Mouse (Mus musculus): ENCODE results near the gene Zap70. TPM values are rescaled to one million over a fixed set of nuclear protein-coding genes. Genes with fewer than 3 reads are reported as not detected.

Zap70 gene
- polyA plus RNA-seq, 1 experiment, result 40.5 TPM

GRCm38 (mm10) chr1:36739231-36739630 is 22.4 kb upstream of the Zap70 start:
- Histone ChIP-seq H3K4me1 (ENCODE audit: control insufficient read depth, insufficient read depth, insufficient read length) (no peaks in the 10 kb centered on the region), H3K27me3 (ENCODE audit: control insufficient read depth, insufficient read depth, low read length) (no peaks in the 10 kb centered on the region), H3K36me3 (ENCODE audit: control insufficient read depth, insufficient read depth, low read length) (no peaks in the 10 kb centered on the region), H3K27ac (ENCODE audit: insufficient read depth, low read length) (no peak overlapping the region), H3K4me3 (ENCODE audit: extremely low read depth, insufficient read depth, insufficient read length) (no peak overlapping the region)
- 89% methylated on average over 5 of the region's 5 CpGs for WGBS
- DNase-seq (ENCODE audit: low read depth in 1 of 2, low spot score in 2 of 2), result no peak
- no peak for TF ChIP-seq CTCF (IDR thresholded peaks at IDR 0.05; ENCODE audit: extremely low read depth, insufficient read depth, insufficient read length, insufficient replicate concordance)
- no peak for TF ChIP-seq POLR2A (IDR thresholded peaks at IDR 0.05; ENCODE audit: low read depth, low read length)

GRCm38 (mm10) chr1:36743046-36743445 is 18.6 kb upstream of the Zap70 start:
- Histone ChIP-seq H3K27me3 (ENCODE audit: control insufficient read depth, insufficient read depth, low read length) (no peaks in the 10 kb centered on the region), H3K4me3 (ENCODE audit: extremely low read depth, insufficient read depth, insufficient read length) (no peak overlapping the region), H3K4me1 (ENCODE audit: control insufficient read depth, insufficient read depth, insufficient read length) (no peaks in the 10 kb centered on the region), H3K27ac (ENCODE audit: insufficient read depth, low read length) (no peak overlapping the region), H3K36me3 (ENCODE audit: control insufficient read depth, insufficient read depth, low read length) (no peaks in the 10 kb centered on the region)
- WGBS, result 85% methylated on average over 9 of the region's 9 CpGs
- no peak for DNase-seq (ENCODE audit: low read depth in 1 of 2, low spot score in 2 of 2)
- TF ChIP-seq POLR2A (IDR thresholded peaks at IDR 0.05; ENCODE audit: low read depth, low read length) (no peak), CTCF (IDR thresholded peaks at IDR 0.05; ENCODE audit: extremely low read depth, insufficient read depth, insufficient read length, insufficient replicate concordance) (no peak)

- DNase-seq (ENCODE audit: low read depth in 1 of 2, low spot score in 2 of 2), result peak; percentile 63 to 77
- no peaks in the 10 kb centered on the region for H3K36me3 ChIP-seq (ENCODE audit: control insufficient read depth, insufficient read depth, low read length)
- WGBS, result 23% methylated on average over 17 of the region's 17 CpGs
- no peaks in the 10 kb centered on the region for H3K27me3 ChIP-seq (ENCODE audit: control insufficient read depth, insufficient read depth, low read length)
- H3K4me1 ChIP-seq (ENCODE audit: control insufficient read depth, insufficient read depth, insufficient read length), result no peaks in the 10 kb centered on the region
- no peak overlapping the region for H3K27ac ChIP-seq (ENCODE audit: insufficient read depth, low read length)
- H3K4me3 ChIP-seq (ENCODE audit: extremely low read depth, insufficient read depth, insufficient read length), result peak overlapping the region; percentile 7; the same call in 1 of the 2 replicates
- TF ChIP-seq CTCF (IDR thresholded peaks at IDR 0.05; ENCODE audit: extremely low read depth, insufficient read depth, insufficient read length, insufficient replicate concordance) (peak; percentile 68; the same call in 1 of the 2 replicates), POLR2A (IDR thresholded peaks at IDR 0.05; ENCODE audit: low read depth, low read length) (no peak)
Observed at GRCm38 (mm10) chr1:36744268-36744944, 17.2 kb upstream of the Zap70 start.

- H3K4me3 ChIP-seq (ENCODE audit: extremely low read depth, insufficient read depth, insufficient read length), result no peak overlapping the region
- no peak overlapping the region for H3K27ac ChIP-seq (ENCODE audit: insufficient read depth, low read length)
- H3K4me1 ChIP-seq (ENCODE audit: control insufficient read depth, insufficient read depth, insufficient read length), result no peaks in the 10 kb centered on the region
- H3K27me3 ChIP-seq (ENCODE audit: control insufficient read depth, insufficient read depth, low read length), result no peaks in the 10 kb centered on the region
- WGBS, result 82% methylated on average over 4 of the region's 4 CpGs
- TF ChIP-seq CTCF (IDR thresholded peaks at IDR 0.05; ENCODE audit: extremely low read depth, insufficient read depth, insufficient read length, insufficient replicate concordance) (no peak), POLR2A (IDR thresholded peaks at IDR 0.05; ENCODE audit: low read depth, low read length) (no peak)
- DNase-seq (ENCODE audit: low read depth in 1 of 2, low spot score in 2 of 2), result no peak
- no peaks in the 10 kb centered on the region for H3K36me3 ChIP-seq (ENCODE audit: control insufficient read depth, insufficient read depth, low read length)
Observed at GRCm38 (mm10) chr1:36745661-36746060, 15.9 kb upstream of the Zap70 start.

- H3K4me1 ChIP-seq (ENCODE audit: control insufficient read depth, insufficient read depth, insufficient read length), result no peaks in the 10 kb centered on the region
- no peak for DNase-seq (ENCODE audit: low read depth in 1 of 2, low spot score in 2 of 2)
- no peaks in the 10 kb centered on the region for H3K36me3 ChIP-seq (ENCODE audit: control insufficient read depth, insufficient read depth, low read length)
- 51% methylated on average over 15 of the region's 15 CpGs for WGBS
- H3K27ac ChIP-seq (ENCODE audit: insufficient read depth, low read length), result no peak overlapping the region
- TF ChIP-seq POLR2A (IDR thresholded peaks at IDR 0.05; ENCODE audit: low read depth, low read length) (no peak), CTCF (IDR thresholded peaks at IDR 0.05; ENCODE audit: extremely low read depth, insufficient read depth, insufficient read length, insufficient replicate concordance) (peak; percentile 42; the same call in 1 of the 2 replicates)
- no peak overlapping the region for H3K4me3 ChIP-seq (ENCODE audit: extremely low read depth, insufficient read depth, insufficient read length)
- no peaks in the 10 kb centered on the region for H3K27me3 ChIP-seq (ENCODE audit: control insufficient read depth, insufficient read depth, low read length)
Observed at GRCm38 (mm10) chr1:36746452-36746851, 15.1 kb upstream of the Zap70 start.

- no peaks in the 10 kb centered on the region for H3K27me3 ChIP-seq (ENCODE audit: control insufficient read depth, insufficient read depth, low read length)
- H3K4me3 ChIP-seq (ENCODE audit: extremely low read depth, insufficient read depth, insufficient read length), result no peak overlapping the region
- no peaks in the 10 kb centered on the region for H3K4me1 ChIP-seq (ENCODE audit: control insufficient read depth, insufficient read depth, insufficient read length)
- TF ChIP-seq POLR2A (IDR thresholded peaks at IDR 0.05; ENCODE audit: low read depth, low read length), result no peak
- TF ChIP-seq CTCF (IDR thresholded peaks at IDR 0.05; ENCODE audit: extremely low read depth, insufficient read depth, insufficient read length, insufficient replicate concordance), result no peak
- no peak for DNase-seq (ENCODE audit: low read depth in 1 of 2, low spot score in 2 of 2)
- WGBS, result 18% methylated on average over 6 of the region's 6 CpGs
- H3K27ac ChIP-seq (ENCODE audit: insufficient read depth, low read length), result no peak overlapping the region
- no peaks in the 10 kb centered on the region for H3K36me3 ChIP-seq (ENCODE audit: control insufficient read depth, insufficient read depth, low read length)
Observed at GRCm38 (mm10) chr1:36753932-36754675, 7.5 kb upstream of the Zap70 start.

GRCm38 (mm10) chr1:36758553-36758952 is 3.0 kb upstream of the Zap70 start:
- WGBS, result 85% methylated on average over 9 of the region's 9 CpGs

More at GRCm38 (mm10) chr1:36758553-36758952, 3.0 kb upstream of the Zap70 start:
- Histone ChIP-seq H3K27ac (ENCODE audit: insufficient read depth, low read length) (no peak overlapping the region), H3K36me3 (ENCODE audit: control insufficient read depth, insufficient read depth, low read length) (no peaks in the 10 kb centered on the region), H3K4me1 (ENCODE audit: control insufficient read depth, insufficient read depth, insufficient read length) (peaks cover 3% of the 10 kb centered on the region; the same call in 1 of the 2 replicates), H3K4me3 (ENCODE audit: extremely low read depth, insufficient read depth, insufficient read length) (no peak overlapping the region), H3K27me3 (ENCODE audit: control insufficient read depth, insufficient read depth, low read length) (no peaks in the 10 kb centered on the region)
- no peak for DNase-seq (ENCODE audit: low read depth in 1 of 2, low spot score in 2 of 2)
- TF ChIP-seq POLR2A (IDR thresholded peaks at IDR 0.05; ENCODE audit: low read depth, low read length), result no peak
- no peak for TF ChIP-seq CTCF (IDR thresholded peaks at IDR 0.05; ENCODE audit: extremely low read depth, insufficient read depth, insufficient read length, insufficient replicate concordance)
